Mouse (Mus musculus) heart, adult 2 months (tissue): ENCODE data around the gene Sec14l3. TPM values are rescaled to one million over a fixed set of nuclear protein-coding genes. Genes with fewer than 3 reads are reported as not detected.

ENCODE experiments used
- DNase-seq, 2 experiments: peaks; one replicate each; pipeline ENCODE4 v3.0.0; 2021
- H3K27ac ChIP-seq: fragments of 200-600 bp; 2 replicates; pipeline ENCODE4 v1.8.1; 2022
- H3K27me3 ChIP-seq: fragments of 200-500 bp; 2 replicates; pipeline ENCODE4 v1.6.1; 2012; ENCODE audit warnings: mild to moderate bottlenecking, low read length, inconsistent platforms, mixed read lengths; ENCODE audit not compliant: control insufficient read depth, insufficient read depth
- H3K36me3 ChIP-seq: fragments of 200-500 bp; 2 replicates; pipeline ENCODE4 v1.6.1; 2012; ENCODE audit warnings: low read length, inconsistent platforms; ENCODE audit not compliant: control insufficient read depth, insufficient read depth
- H3K4me1 ChIP-seq: fragments of 200-500 bp; 2 replicates; pipeline ENCODE4 v1.6.1; 2011; ENCODE audit warnings: low read length; ENCODE audit not compliant: control insufficient read depth, insufficient read depth
- H3K4me3 ChIP-seq: fragments of 200-600 bp; 2 replicates; pipeline ENCODE4 v1.8.1; 2022
- H3K79me2 ChIP-seq: fragments of 200-500 bp; replicated peaks from 2 replicates; pipeline ENCODE4 v1.6.1; 2012; ENCODE audit warnings: mild to moderate bottlenecking, inconsistent platforms, low read length, moderate library complexity, mixed read lengths; ENCODE audit not compliant: control insufficient read depth, insufficient read depth
- H3K9ac ChIP-seq: fragments of 200-500 bp; 2 replicates; pipeline ENCODE4 v1.6.1; 2012; ENCODE audit warnings: low read depth, mild to moderate bottlenecking, control low read depth, inconsistent platforms, low read length, mixed read lengths
- CTCF ChIP-seq: fragments of 200-600 bp; IDR thresholded peaks from 2 replicates; pipeline ENCODE4 v1.8.1; 2022; ENCODE audit warnings: antibody characterized with exemption, mild to moderate bottlenecking, moderate library complexity
- EP300 ChIP-seq: fragments of 200-500 bp; IDR thresholded peaks from 2 replicates; pipeline ENCODE4 v1.6.1; 2011; ENCODE audit warnings: low read depth, low read length, control low read depth; ENCODE audit not compliant: insufficient read depth
- POLR2A ChIP-seq: fragments of 200-500 bp; IDR thresholded peaks from 2 replicates; pipeline ENCODE4 v1.6.1; 2011; ENCODE audit warnings: mild to moderate bottlenecking, low read depth, low read length, control low read depth; ENCODE audit not compliant: insufficient read depth
- WGBS: fragments of 180-500 bp; shearing (Covaris S2); methylation state at CpG from one replicate; pipeline ENCODE4 v1.1.7; 2018; 5-methylcytosine and 5-hydroxymethylcytosine counted together
- intact Hi-C: fragments of 180-260 bp; cut with DNase I; formaldehyde crosslinking; loops from one replicate; pipeline ENCODE4 v1.15.1; 2025
- polyA plus RNA-seq: library from polyadenylated mRNA; depleted of rRNA; stranded (reverse); fragments of >200 nt; gene quantifications from 2 replicates; pipeline ENCODE4 v1.2.3, GENCODE M21; 2012
- total RNA-seq, 2 experiments: library from RNA; stranded (reverse); gene quantifications; 2 replicates each; pipeline ENCODE4 v1.2.3; 2021

The Sec14l3 gene
- total and polyA plus RNA-seq, 3 experiments, result 15.0 TPM; not detected in 2

DNA sequence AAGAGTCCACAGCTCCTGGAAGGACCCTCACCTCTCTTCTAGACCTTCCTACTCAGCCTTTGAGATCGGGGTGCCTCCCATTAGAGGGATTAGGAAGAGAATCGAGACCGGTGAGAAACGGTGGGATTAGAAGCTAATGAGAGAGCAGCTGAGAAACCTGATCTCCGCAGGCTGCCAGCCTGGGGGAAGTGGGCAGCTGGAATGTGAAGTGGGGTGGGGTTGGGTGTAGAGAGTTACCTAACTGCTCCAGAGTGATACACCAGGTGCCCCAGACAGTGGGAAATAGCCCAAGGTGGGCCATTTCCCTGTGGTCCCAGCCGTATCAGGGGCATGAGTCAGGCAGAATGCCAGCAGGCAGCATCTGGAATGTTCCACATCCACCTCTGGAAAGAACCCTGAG lies 1.7 kb upstream of the Sec14l3 start:
- H3K27ac ChIP-seq, result no peak overlapping the region
- 40% methylated on average over 6 of the region's 6 CpGs for WGBS

DNA sequence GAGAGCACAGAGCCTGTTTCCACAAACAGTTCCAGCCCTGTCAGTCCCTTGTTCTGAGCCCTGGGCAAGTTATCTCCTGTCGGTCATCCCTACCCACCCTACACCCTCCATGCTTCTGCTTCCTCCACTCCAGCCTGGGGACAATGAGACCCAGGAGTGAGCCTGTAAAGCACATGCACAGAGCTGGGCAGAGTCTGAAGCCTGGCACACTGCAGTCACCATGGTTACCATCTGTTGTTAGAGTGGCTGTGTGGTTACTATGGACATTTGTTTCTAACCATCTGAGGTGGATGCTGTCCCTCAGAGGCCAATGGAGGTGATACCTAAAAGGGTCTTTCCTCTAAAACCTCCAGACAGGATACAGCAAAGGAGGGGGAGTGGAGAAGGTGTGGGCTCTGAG lies 5.0 kb downstream of the Sec14l3 start:
- 61% methylated on average over 1 of the region's 1 CpGs for WGBS
- no peak for DNase-seq
- no peaks in the 10 kb centered on the region for H3K27me3 ChIP-seq
- no peaks in the 10 kb centered on the region for H3K36me3 ChIP-seq
- TF ChIP-seq CTCF (no peak), EP300 (no peak), POLR2A (no peak)
- no peak overlapping the region for H3K4me3 ChIP-seq
- no peaks in the 10 kb centered on the region for H3K79me2 ChIP-seq
- intact Hi-C loops, result no loop called here
- H3K27ac ChIP-seq, result no peak overlapping the region
- H3K4me1 ChIP-seq, result no peaks in the 10 kb centered on the region
- no peak overlapping the region for H3K9ac ChIP-seq

More for the DNA sequence above, 1.7 kb upstream of the Sec14l3 start:
- intact Hi-C loops, result no loop called here
- no peaks in the 10 kb centered on the region for H3K79me2 ChIP-seq
- no peaks in the 10 kb centered on the region for H3K4me1 ChIP-seq
- TF ChIP-seq POLR2A, result no peak
- TF ChIP-seq EP300, result no peak
- H3K27me3 ChIP-seq, result peaks cover 2% of the 10 kb centered on the region; the same call in 1 of the 2 replicates
- H3K9ac ChIP-seq, result no peak overlapping the region
- no peaks in the 10 kb centered on the region for H3K36me3 ChIP-seq
- no peak for DNase-seq
- no peak overlapping the region for H3K4me3 ChIP-seq

DNA sequence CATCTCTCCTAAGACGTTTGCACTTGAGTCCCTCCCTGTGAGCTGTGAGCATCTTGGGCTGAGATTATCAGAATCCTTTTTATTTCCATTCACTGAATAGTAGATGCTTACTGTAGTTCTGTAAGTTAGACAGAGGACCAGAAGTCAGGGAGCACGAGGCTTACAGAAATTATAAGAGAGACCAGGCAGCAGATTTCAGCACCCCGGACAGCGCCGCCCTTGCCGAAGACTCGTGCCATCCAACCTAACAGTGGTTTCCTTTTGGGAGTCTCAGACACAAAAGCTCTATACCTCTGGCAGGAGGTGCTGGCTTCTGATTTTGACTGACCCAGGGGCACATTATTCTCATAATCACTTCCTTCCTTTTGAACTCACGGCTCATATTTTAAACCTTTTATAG lies 12.0 kb downstream of the Sec14l3 start:
- 13% methylated on average over 8 of the region's 8 CpGs for WGBS
- Histone ChIP-seq H3K27ac (no peak overlapping the region), H3K79me2 (no peaks in the 10 kb centered on the region), H3K27me3 (no peaks in the 10 kb centered on the region), H3K9ac (no peak overlapping the region), H3K36me3 (no peaks in the 10 kb centered on the region), H3K4me3 (no peak overlapping the region), H3K4me1 (no peaks in the 10 kb centered on the region)
- DNase-seq, result peak in 1 of 2 experiments; percentile 47
- TF ChIP-seq EP300 (no peak), POLR2A (no peak), CTCF (no peak)
- intact Hi-C loops, result no loop called here

DNA sequence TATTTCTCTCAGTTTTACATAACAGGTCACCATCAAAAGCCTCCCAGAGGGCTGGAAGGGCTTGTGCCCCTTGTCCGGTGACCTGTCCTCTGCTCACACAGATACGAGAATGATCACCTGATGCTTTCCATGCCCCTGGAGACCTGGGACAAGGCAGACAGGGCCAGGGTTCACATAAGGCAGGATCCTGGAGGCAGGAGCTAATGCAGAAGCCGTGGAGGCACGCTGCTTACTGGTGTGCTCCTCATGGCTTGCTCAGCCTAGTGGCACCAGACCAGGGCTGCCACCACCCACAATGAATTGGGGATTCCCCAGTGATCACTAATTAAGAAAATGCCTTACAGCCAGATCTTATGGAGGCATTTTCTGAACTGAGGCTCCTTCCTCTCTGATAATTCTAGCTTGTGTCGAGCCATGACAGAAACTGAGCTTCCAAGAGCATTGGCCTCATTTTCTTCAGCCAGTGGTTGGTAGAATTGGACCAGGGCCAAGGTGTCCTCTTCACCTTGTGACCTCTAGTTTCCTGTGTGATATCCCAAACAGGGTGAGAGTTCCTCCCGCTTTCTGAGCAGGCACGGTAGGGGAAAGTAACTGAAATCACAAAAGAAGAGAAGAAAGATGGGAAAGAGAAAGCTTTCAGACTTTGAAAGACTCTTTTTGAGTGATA lies 13.8 kb downstream of the Sec14l3 start:
- no peaks in the 10 kb centered on the region for H3K36me3 ChIP-seq

GRCm38 (mm10) chr11:4080219-4080618 lies 15.6 kb downstream of the Sec14l3 start:
- Histone ChIP-seq H3K36me3 (no peaks in the 10 kb centered on the region), H3K9ac (no peak overlapping the region), H3K79me2 (no peaks in the 10 kb centered on the region), H3K27ac (no peak overlapping the region), H3K4me3 (no peak overlapping the region), H3K27me3 (no peaks in the 10 kb centered on the region), H3K4me1 (no peaks in the 10 kb centered on the region)
- WGBS, result 9% methylated on average over 4 of the region's 4 CpGs
- intact Hi-C loops, result no loop called here
- TF ChIP-seq CTCF (peak; percentile 87), EP300 (no peak)
- DNase-seq, result peak in 1 of 2 experiments; percentile 61

More for the DNA sequence above, 13.8 kb downstream of the Sec14l3 start:
- Histone ChIP-seq H3K9ac (no peak overlapping the region), H3K4me1 (no peaks in the 10 kb centered on the region), H3K4me3 (no peak overlapping the region), H3K27me3 (no peaks in the 10 kb centered on the region), H3K27ac (no peak overlapping the region), H3K79me2 (no peaks in the 10 kb centered on the region)
- WGBS, result 60% methylated on average over 7 of the region's 7 CpGs
- DNase-seq, result no peak
- intact Hi-C loops, result no loop called here
- no peak for TF ChIP-seq POLR2A
- TF ChIP-seq EP300, result no peak
- no peak for TF ChIP-seq CTCF

DNA sequence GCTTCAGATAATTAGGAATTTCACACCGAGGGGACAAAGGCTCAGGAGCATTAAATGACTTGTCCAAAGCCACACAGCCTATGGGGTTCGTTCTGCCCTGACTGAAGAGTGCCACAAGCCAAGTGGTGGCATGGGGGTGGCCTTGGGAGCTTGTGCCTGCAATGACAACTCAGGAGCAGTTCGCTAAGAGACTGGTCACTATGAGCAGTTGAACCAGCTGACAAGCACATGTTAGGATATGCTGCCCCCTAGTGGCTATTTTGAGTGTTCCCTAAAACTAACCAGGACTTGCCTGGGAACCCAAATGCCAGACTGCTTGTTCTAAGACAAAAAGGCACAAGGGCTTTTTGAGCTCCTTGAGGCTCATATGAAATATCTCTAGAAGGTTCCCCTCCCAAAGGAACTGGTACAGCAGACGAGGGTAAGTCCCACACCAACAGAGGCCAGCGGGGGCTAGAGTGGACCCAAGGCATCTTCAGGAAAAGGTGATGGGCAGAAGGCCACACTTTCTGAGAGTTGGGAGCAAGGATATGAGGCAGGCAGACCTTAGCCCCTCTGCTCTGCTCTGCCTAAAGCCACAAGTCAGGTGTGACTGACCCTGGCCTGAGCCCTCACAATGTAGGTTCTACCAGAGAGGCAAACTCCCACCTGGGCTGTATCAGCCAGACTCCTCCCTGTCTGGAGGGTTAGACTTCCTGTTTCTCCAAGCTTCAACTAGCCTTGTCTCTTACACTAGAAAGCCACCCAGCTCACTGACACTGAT lies 18.9 kb downstream of the Sec14l3 start:
- Histone ChIP-seq H3K9ac (no peak overlapping the region), H3K27me3 (no peaks in the 10 kb centered on the region), H3K79me2 (no peaks in the 10 kb centered on the region), H3K4me1 (no peaks in the 10 kb centered on the region), H3K27ac (no peak overlapping the region), H3K36me3 (no peaks in the 10 kb centered on the region), H3K4me3 (no peak overlapping the region)
- TF ChIP-seq CTCF (peak; percentile 88), EP300 (0 out of 2 replicates have a peak, but pooled peaks have one; percentile 32), POLR2A (no peak)
- WGBS, result 33% methylated on average over 5 of the region's 5 CpGs
- DNase-seq, result peak in 1 of 2 experiments; percentile 30
- intact Hi-C loops, result loop anchor here (1.0 to 2.0 kb wide), 2 partner anchors 31 to 82 kb away; no protein-coding TSS in a partner anchor
